Mouse (Mus musculus) olfactory bulb, adult 2 months (tissue): ENCODE data around the gene Erg28. TPM values are rescaled to one million over a fixed set of nuclear protein-coding genes. Genes with fewer than 3 reads are reported as not detected.

Experiments
- H3K27ac ChIP-seq: fragments of 200-500 bp; 2 replicates; pipeline ENCODE4 v1.5.1; 2012; ENCODE audit warnings: low read depth, low read length; ENCODE audit not compliant: insufficient read depth
- H3K4me1 ChIP-seq: fragments of 200-500 bp; 2 replicates; pipeline ENCODE4 v1.6.1; 2012; ENCODE audit warnings: low read length; ENCODE audit not compliant: control insufficient read depth, insufficient read depth
- H3K4me3 ChIP-seq: fragments of 200-500 bp; 2 replicates; pipeline ENCODE4 v1.5.1; 2012; ENCODE audit warnings: mild to moderate bottlenecking, low read depth, low read length, moderate library complexity; ENCODE audit not compliant: insufficient read depth
- CTCF ChIP-seq: fragments of 200-500 bp; IDR thresholded peaks from 2 replicates; pipeline ENCODE4 v1.5.1; 2012; ENCODE audit warnings: low read depth, mild to moderate bottlenecking, low read length, moderate library complexity; ENCODE audit not compliant: insufficient read depth
- POLR2A ChIP-seq: fragments of 200-500 bp; IDR thresholded peaks from 2 replicates; pipeline ENCODE4 v1.6.1; 2012; ENCODE audit warnings: mild to moderate bottlenecking, low read depth, low read length, moderate library complexity; ENCODE audit not compliant: insufficient read depth
- WGBS: fragments of 180-500 bp; shearing (Covaris S2); methylation state at CpG from one replicate; pipeline ENCODE4 v1.1.7; 2018; 5-methylcytosine and 5-hydroxymethylcytosine counted together
- polyA plus RNA-seq: library from polyadenylated mRNA; stranded (reverse); fragments of >200 nt; gene quantifications from 2 replicates; pipeline ENCODE4 v1.2.4, GENCODE M21; 2012; ENCODE audit warnings: low replicate concordance; ENCODE audit not compliant: missing spikeins, insufficient read depth, insufficient read length

Gene Erg28
- polyA plus RNA-seq, 1 experiment = not detected

DNA sequence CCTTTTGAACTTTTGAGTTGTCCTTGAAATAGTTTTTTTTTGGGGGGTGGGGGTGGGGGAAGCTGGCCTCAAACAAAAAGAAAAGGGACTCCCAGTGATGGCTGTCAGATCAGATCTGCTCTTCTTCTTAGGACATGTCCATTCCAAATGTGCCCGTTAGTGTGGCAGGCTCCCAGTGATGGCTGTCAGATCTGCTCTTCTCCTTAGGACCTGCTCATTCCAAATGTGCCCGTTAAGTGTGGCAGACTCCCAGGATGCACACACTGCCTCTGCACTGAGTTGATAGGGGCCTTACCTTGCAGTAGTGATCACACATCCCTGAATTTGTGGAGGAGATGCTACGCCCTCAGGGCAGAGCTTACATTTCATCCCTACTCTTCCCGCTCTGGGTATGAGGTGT is 32.2 kb downstream of the Erg28 start:
- peaks cover 4% of the 10 kb centered on the region; the same call in 1 of the 2 replicates for H3K4me1 ChIP-seq
- no peak for TF ChIP-seq CTCF
- TF ChIP-seq POLR2A = no peak
- 88% methylated on average over 4 of the region's 4 CpGs for WGBS

DNA sequence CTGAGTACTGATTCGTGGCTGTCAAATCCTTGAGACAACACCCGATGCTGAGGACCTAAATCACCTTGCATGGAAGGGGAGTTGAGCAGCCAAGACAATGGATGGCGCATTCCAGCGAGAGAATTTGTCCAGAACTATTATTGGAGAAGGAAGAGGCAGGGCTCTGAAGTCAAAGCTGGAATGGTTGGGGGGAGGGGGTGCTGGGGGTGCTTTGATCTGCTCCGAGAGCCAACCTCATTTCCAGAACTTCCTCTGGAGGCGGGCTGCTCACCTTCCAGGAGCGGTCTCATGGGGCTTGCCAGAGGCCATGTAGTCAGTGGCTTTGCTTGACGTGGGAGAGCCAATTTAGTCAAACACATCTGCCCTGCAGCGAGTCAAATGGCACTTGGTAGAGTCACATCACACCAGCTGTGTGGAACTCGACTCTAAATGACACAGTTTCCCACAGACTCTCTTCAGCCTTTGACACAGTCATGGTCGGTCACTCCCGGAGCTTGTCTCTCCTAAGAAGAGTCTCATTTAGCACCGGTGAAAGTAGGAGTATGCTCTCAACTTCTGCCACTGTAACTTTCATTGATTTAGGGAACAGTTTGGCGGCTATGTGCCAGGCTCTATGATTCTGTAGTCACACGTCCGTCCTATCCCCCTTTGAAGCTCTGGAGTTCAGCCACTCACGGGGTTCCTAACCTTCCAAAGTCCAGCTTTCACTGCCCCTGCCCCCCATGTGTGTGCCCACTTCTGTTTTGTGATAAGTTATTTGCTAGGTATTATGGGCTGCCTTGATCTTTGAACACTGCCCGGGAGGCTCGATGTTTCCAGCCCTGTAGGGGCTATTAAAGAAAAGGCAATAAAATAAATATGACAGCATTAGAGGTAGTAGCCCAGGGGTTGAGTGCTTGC is 39.2 kb downstream of the Erg28 start:
- H3K4me3 ChIP-seq = no peak overlapping the region
- H3K4me1 ChIP-seq = no peaks in the 10 kb centered on the region
- WGBS = 76% methylated on average over 19 of the region's 19 CpGs
- TF ChIP-seq POLR2A (no peak), CTCF (no peak)
- no peak overlapping the region for H3K27ac ChIP-seq

More for the DNA sequence above, 32.2 kb downstream of the Erg28 start:
- Histone ChIP-seq H3K4me3 (no peak overlapping the region), H3K27ac (no peak overlapping the region)

DNA sequence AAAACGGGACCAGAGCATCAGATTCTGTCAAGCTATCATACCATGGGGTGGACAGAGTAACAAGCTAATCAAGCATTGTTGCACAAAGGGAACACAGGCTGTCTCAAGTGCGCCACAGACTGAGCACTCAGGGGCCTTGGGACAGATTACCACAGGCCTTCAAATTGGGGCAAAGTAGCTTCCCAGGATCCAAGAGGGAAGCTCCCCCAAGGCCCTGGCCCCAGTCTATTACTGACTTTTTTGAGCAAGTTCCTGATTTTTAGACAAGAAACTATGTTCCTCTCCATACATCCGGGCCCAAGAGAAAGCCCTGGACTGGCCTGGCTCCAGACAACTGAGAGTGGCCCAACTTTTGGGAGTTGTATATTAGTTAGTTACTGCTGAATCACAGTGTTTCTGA is 42.7 kb downstream of the Erg28 start:
- TF ChIP-seq POLR2A = no peak
- TF ChIP-seq CTCF = no peak
- Histone ChIP-seq H3K4me3 (no peak overlapping the region), H3K27ac (no peak overlapping the region), H3K4me1 (no peaks in the 10 kb centered on the region)
- WGBS = 87% methylated on average over 3 of the region's 3 CpGs

DNA sequence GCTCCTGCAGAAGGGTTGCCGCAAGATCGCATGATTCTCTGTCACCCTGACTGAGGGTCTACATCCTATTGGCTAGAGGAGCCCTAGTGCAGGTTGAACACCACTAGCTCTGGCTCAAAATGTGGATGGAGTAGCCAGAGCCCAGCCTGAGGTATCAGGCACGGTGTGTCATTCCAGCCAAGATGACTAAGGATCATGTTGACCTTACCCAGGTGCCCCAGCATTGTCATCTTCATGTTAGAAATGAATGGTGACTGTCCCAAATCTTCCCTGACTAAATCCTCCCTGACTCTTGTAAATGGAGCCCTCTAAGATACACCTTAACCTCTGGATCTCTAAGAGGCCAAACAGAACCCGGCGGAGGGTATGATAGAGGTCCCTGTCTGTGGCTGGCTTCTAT is 44.6 kb downstream of the Erg28 start:
- no peak for TF ChIP-seq POLR2A
- no peak for TF ChIP-seq CTCF
- no peak overlapping the region for H3K27ac ChIP-seq
- H3K4me1 ChIP-seq = no peaks in the 10 kb centered on the region
- H3K4me3 ChIP-seq = no peak overlapping the region
- 95% methylated on average over 5 of the region's 5 CpGs for WGBS

DNA sequence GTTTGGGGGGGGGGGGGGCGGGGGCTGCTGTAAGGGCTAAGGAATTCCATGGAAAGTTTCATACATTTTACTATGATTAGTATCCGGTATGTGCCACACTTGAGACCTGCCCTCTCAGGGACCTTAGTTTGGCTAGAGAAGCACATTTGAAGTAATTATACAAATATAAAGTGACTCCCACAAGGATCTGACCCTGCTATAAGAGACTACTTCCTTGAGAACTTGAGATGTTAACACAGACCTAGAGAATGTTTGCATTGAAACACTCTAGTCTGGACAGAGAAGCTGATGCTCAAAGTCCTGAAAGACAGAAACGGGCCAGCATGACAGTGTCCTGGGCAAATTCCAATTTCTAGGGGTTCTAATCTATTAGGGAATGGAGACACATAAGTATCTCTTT is 45.4 kb downstream of the Erg28 start:
- no peak overlapping the region for H3K27ac ChIP-seq
- 81% methylated on average over 3 of the region's 3 CpGs for WGBS
- H3K4me3 ChIP-seq = no peak overlapping the region
- H3K4me1 ChIP-seq = no peaks in the 10 kb centered on the region
- no peak for TF ChIP-seq POLR2A
- no peak for TF ChIP-seq CTCF

DNA sequence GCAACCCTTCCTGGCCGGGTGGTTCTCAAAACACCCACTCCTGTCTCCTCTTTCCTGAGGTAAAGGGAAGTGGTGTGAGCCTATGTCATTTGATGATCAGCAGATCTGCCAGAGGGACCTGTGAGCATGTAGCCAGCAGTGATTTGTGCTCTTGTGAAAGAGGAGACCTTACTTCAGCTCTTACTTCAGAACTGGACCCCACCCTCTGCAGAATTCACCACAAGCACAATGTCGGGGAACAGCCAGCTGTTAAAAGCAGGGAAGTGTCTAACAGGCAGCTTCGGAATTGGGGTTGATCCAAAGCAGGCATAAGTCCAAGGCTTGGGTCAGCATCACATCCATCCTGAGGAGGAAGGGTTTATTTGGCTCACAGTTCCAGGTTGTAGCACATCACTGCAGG is 53.0 kb downstream of the Erg28 start:
- H3K4me1 ChIP-seq = no peaks in the 10 kb centered on the region
- 57% methylated on average over 3 of the region's 3 CpGs for WGBS
- no peak for TF ChIP-seq CTCF
- no peak for TF ChIP-seq POLR2A
- no peak overlapping the region for H3K27ac ChIP-seq
- H3K4me3 ChIP-seq = no peak overlapping the region

DNA sequence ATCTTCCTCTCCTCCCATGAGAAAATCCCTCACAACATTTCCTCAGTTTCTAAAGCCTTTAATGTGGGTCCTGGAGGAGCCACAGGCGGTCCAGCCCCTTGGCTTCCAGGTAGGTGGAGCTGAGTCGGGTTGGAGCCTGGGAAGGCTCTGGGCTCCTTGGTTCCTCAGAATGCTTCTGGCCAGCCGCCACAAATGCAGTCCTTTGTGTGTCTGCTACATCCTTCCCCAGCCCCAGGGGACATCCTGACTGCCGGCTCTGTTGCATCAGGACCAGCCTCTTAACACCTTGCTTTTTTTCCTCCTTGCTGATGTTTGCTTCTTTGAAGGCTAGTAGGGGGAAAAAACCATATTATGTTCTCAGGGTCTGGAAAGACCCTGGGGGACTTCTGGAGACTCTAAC is 56.6 kb downstream of the Erg28 start:
- no peak for TF ChIP-seq CTCF
- TF ChIP-seq POLR2A = no peak
- no peak overlapping the region for H3K27ac ChIP-seq
- 63% methylated on average over 4 of the region's 4 CpGs for WGBS
- no peaks in the 10 kb centered on the region for H3K4me1 ChIP-seq
- no peak overlapping the region for H3K4me3 ChIP-seq

DNA sequence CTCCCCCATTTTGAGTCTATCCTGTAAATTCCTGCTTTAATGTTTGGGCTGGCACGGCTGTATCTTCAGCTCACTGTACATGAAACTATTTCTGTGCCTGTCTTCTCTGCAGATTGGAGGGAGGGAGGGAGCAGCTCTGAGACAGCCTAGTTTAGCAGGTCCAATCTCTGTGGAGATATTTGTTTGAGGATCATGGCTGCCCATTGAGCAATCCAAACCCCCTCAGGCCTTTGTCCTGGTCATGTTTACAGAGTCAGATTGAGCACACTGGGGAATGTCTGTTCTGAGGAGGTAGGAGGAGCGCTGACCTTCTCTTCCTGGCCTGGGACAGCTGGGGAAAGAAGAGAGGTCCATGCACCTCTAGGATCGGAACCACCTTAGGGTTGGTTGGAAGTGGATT is 58.1 kb downstream of the Erg28 start:
- H3K4me3 ChIP-seq = no peak overlapping the region
- no peak for TF ChIP-seq CTCF
- no peak for TF ChIP-seq POLR2A
- H3K4me1 ChIP-seq = no peaks in the 10 kb centered on the region
- H3K27ac ChIP-seq = no peak overlapping the region
- WGBS = 73% methylated on average over 3 of the region's 3 CpGs

Other genes starting within 250 kb of the Erg28 start
- gene Jdp2, start 225.5 kb downstream of the Erg28 start, polyA plus RNA-seq = not detected in 2 replicates
- not detected in 2 replicates for gene Batf, start 137.9 kb downstream of the Erg28 start, polyA plus RNA-seq
- not detected in 2 replicates for gene Flvcr2, start 78.0 kb downstream of the Erg28 start, polyA plus RNA-seq
- not detected in 2 replicates for gene Ttll5, start 109 bp upstream of the Erg28 start, polyA plus RNA-seq